Mouse (Mus musculus): Measurements from ENCODE around the gene Rangap1.
"Not testable (repeated sequence)": the region's sequence is repeated elsewhere in the genome, so short reads cannot be mapped to it uniquely, and the experiment has no call there.

Rangap1 gene

GRCm38 (mm10) chr15:81739296-81739695, 6.0 kb downstream of the Rangap1 start:
- DNase-seq = no peak

GRCm38 (mm10) chr15:81735075-81735474, 10.3 kb downstream of the Rangap1 start:
- no peak for DNase-seq

- DNase-seq = peak; percentile 97
These were observed 15.3 kb downstream of the Rangap1 start for GRCm38 (mm10) chr15:81729792-81730635.

GRCm38 (mm10) chr15:81729241-81729791, 16.0 kb downstream of the Rangap1 start:
- peak; percentile 12 for DNase-seq

GRCm38 (mm10) chr15:81725965-81726364, 19.4 kb downstream of the Rangap1 start:
- no peak for DNase-seq

- DNase-seq = no peak
These were observed 21.7 kb downstream of the Rangap1 start for GRCm38 (mm10) chr15:81723653-81724052.

- no peak for DNase-seq
These were observed 23.0 kb downstream of the Rangap1 start for GRCm38 (mm10) chr15:81722361-81722760.

GRCm38 (mm10) chr15:81719139-81719531, 26.2 kb downstream of the Rangap1 start:
- no peak for DNase-seq

- DNase-seq = no peak
These were observed 26.8 kb downstream of the Rangap1 start for GRCm38 (mm10) chr15:81718336-81719138.

GRCm38 (mm10) chr15:81713742-81714141, 31.6 kb downstream of the Rangap1 start:
- DNase-seq = no peak

GRCm38 (mm10) chr15:81710801-81711200, 34.5 kb downstream of the Rangap1 start:
- DNase-seq = no peak

GRCm38 (mm10) chr15:81709686-81710085, 35.6 kb downstream of the Rangap1 start:
- DNase-seq = no peak

GRCm38 (mm10) chr15:81708991-81709390, 36.3 kb downstream of the Rangap1 start:
- DNase-seq = no peak

- DNase-seq = no peak
These were observed 42.2 kb downstream of the Rangap1 start for GRCm38 (mm10) chr15:81703094-81703489.

GRCm38 (mm10) chr15:81702306-81703093, 42.8 kb downstream of the Rangap1 start:
- DNase-seq = no peak

- not testable (repeated sequence) for DNase-seq
These were observed 44.0 kb downstream of the Rangap1 start for GRCm38 (mm10) chr15:81701350-81701749.

- no peak for DNase-seq
These were observed 44.7 kb downstream of the Rangap1 start for GRCm38 (mm10) chr15:81700601-81701000.

- DNase-seq = no peak
These were observed 45.2 kb downstream of the Rangap1 start for GRCm38 (mm10) chr15:81700161-81700560.

- no peak for DNase-seq
These were observed 46.8 kb downstream of the Rangap1 start for GRCm38 (mm10) chr15:81698532-81698931.

GRCm38 (mm10) chr15:81697847-81698246, 47.5 kb downstream of the Rangap1 start:
- DNase-seq = peak; percentile 33

GRCm38 (mm10) chr15:81697175-81697574, 48.2 kb downstream of the Rangap1 start, which contains the start of gene Chadl:
Chadl (minus strand) TSS chr15:81697287.
- DNase-seq = no peak

GRCm38 (mm10) chr15:81694891-81695290, 50.4 kb downstream of the Rangap1 start:
- DNase-seq = no peak

Measured in lung, postnatal 14 days (tissue).